Mouse (Mus musculus) ES-E14 (cell line): ENCODE data around the gene Sapcd2.

Experiments
- CHD2 ChIP-seq: IDR thresholded peaks from 2 replicates; pipeline ENCODE4 v1.6.1; 2014; ENCODE audit warnings: mild to moderate bottlenecking, low read depth, low read length, inconsistent platforms
- HCFC1 ChIP-seq: IDR thresholded peaks from 2 replicates; pipeline ENCODE4 v1.6.1; 2012; ENCODE audit warnings: low read length, inconsistent platforms, borderline replicate concordance; ENCODE audit not compliant: insufficient read depth
- MAFK ChIP-seq: IDR thresholded peaks from 2 replicates; pipeline ENCODE4 v1.6.1; 2014; ENCODE audit warnings: mild to moderate bottlenecking, low read depth, low read length, inconsistent platforms; ENCODE audit not compliant: insufficient read depth
- ZC3H11A ChIP-seq: IDR thresholded peaks from 2 replicates; pipeline ENCODE4 v1.6.1; 2012; ENCODE audit warnings: low read depth, mild to moderate bottlenecking, inconsistent platforms, low read length, borderline replicate concordance
- ZNF384 ChIP-seq: IDR thresholded peaks from 2 replicates; pipeline ENCODE4 v1.6.1; 2012; ENCODE audit warnings: low read depth, low read length, inconsistent platforms

DNA sequence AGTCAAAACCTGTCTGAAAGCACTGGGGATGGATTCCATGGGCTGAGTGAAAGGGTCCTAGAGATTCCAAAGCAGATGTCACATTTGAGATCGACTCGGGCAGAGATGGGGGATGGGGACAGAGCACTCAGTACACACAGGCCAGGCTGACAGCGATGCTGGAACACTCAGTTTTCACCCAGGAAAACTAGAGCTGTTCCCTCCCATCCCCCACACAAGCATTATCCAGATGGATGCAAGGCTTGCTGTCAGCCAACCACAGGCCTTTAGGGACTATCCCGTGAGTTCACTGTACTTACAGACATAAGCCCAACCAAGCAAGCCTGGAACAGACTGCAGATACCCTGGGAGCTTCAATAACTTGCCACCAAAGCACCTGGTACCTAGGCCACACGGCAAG, 19.1 kb downstream of the Sapcd2 start:
- no peak for TF ChIP-seq ZC3H11A
- no peak for TF ChIP-seq ZNF384
- no peak for TF ChIP-seq CHD2
- no peak for TF ChIP-seq MAFK
- no peak for TF ChIP-seq HCFC1
